Mouse (Mus musculus) cerebellum, adult 2 months (tissue): Measurements from ENCODE around the gene Cdr2l.

Experiments used
- CTCF ChIP-seq: fragments of 200-500 bp; IDR thresholded peaks from 2 replicates; pipeline ENCODE4 v1.5.1; 2011; ENCODE audit warnings: low read depth, mild to moderate bottlenecking, control low read depth, low read length, moderate library complexity, borderline replicate concordance; ENCODE audit not compliant: insufficient read depth
- POLR2A ChIP-seq: fragments of 200-500 bp; IDR thresholded peaks from 2 replicates; pipeline ENCODE4 v1.6.1; 2011; ENCODE audit warnings: low read length, control low read depth, borderline replicate concordance; ENCODE audit not compliant: insufficient read depth

DNA sequence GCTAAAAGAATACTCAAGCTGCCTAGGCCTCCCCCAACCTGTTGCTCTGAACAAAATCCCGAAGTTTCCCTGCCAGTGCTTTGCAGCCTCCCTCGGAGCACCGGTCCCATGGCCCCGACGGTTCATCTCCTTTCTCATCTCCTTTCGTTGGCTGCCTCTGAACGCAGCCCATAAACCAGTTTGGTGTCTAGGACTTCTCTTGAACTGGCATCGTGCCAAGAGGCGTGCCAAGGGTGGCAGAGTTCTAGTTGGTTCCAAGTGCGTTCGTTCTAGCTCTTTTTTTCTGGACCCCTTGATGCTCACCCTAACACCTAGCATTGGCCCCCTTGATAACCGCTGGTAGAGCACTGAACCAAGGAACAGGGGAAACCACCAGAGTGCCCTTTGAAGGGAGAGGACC, 46.5 kb upstream of the Cdr2l start:
- TF ChIP-seq CTCF = no peak
- TF ChIP-seq POLR2A = no peak
